Mouse (Mus musculus): ENCODE data around the gene Map3k21.

The Map3k21 gene

DNA sequence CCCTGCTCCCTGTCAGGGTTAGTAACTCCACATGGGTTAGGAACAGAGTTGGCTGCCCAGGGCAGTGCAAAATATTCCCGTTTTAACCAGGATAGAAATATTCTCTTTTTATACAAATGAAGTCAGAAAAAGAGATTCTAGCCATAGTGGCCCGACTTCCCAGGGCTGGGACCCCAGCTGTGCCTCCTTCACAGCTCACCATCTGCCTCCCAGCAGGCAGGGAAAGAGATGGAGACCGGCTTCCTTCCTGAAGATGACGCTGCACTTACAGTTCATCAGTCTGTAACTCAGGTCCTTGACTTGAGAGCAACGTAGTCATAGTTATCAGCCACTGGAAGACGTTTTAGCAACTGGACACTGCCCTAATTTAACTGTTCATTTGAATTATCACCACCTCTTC, 70.6 kb downstream of the Map3k21 start:
- DNase-seq, result no peak

DNA sequence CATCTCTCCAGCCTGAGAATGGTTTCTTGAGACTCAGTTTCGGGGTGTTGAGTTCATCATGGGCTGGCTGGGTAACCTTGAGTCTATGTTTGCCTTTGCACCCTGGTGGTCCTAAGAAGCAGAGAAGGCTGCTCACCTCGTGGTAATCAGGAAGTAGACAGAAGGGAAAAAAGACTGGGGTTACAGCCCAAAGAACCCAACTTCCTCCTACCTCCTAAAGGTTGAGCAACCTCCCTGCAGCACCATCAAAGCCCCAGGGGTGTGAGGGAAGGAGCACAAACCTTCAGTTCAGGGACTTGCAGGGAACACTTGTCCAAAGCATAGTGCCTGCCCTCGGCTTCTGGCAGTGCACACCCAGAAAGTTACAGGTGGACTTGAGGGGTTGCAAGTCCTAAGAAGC, 73.3 kb downstream of the Map3k21 start:
- no peak for DNase-seq

- DNase-seq, result no peak
Measured at GRCm38 (mm10) chr8:125984140-125984539, 73.9 kb downstream of the Map3k21 start.

GRCm38 (mm10) chr8:125985364-125985763, 75.1 kb downstream of the Map3k21 start:
- DNase-seq, result no peak

GRCm38 (mm10) chr8:125986999-125987589, 76.8 kb downstream of the Map3k21 start:
- DNase-seq, result no peak

- DNase-seq, result no peak
Measured at GRCm38 (mm10) chr8:125987996-125988395, 77.7 kb downstream of the Map3k21 start.

GRCm38 (mm10) chr8:125993636-125994035, 83.4 kb downstream of the Map3k21 start:
- no peak for DNase-seq

DNA sequence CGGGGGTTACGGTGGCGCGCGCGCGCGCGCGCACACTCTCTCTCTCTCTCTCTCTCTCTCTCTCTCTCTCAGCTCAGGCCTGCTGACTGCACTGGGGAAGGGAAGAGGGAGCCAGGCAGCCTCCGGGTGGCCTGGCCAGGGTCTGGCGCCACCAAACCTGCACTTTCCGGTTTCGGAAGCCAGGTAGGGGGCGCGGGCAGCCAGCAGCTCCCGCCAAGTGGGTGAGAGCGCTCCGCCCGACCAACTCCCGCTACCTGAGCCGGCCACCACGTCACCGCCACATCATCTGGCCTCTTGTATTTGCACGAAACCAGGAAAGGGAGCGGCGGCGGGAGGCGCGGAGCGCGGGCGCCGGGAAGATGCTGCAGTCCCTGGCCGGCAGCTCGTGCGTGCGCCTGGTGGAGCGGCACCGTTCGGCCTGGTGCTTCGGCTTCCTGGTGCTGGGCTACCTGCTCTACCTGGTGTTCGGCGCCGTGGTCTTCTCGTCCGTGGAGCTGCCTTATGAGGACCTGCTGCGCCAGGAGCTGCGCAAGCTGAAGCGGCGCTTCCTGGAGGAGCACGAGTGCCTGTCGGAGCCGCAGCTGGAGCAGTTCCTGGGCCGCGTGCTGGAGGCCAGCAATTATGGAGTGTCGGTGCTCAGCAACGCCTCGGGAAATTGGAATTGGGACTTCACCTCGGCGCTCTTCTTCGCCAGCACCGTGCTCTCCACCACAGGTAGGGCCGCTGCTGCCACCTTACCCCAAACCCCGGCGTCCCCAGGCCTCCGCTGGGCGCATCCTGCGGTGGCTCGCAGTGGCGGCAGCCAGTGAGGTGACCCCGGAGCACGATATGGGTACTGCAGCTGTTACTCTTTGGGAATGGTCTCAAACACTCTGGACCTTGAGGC, 85.1 kb downstream of the Map3k21 start, which contains the start of gene Kcnk1:
Gene Kcnk1 (plus strand): TSS at position 70 of the 886 bp plus-strand sequence.
- DNase-seq, result peak; percentile 63

GRCm38 (mm10) chr8:125996031-125996839, 86.0 kb downstream of the Map3k21 start:
- DNase-seq, result no peak

GRCm38 (mm10) chr8:125996980-125997379, 86.7 kb downstream of the Map3k21 start:
- DNase-seq, result no peak

All from right cerebral cortex, postnatal 4 days (tissue).